Mouse (Mus musculus) inflammation-experienced regulatory T-cells, adult 6 months (primary cell): ENCODE results near the gene Mtap. TPM values are rescaled to one million over a fixed set of nuclear protein-coding genes. Genes with fewer than 3 reads are reported as not detected.

Experiments used
- ATAC-seq: one replicate; pipeline ENCODE4 v1.8.0; 2017
- polyA plus RNA-seq, 3 experiments: library from polyadenylated mRNA; unstranded; fragments of 100-300 nt; shearing (Covaris generic); gene quantifications; one replicate each; pipeline ENCODE4 v1.2.1; 2017

Gene Mtap
- polyA plus RNA-seq, 3 experiments from 2014 or later = 39.3 to 44.2 (median 39.8) TPM

DNA sequence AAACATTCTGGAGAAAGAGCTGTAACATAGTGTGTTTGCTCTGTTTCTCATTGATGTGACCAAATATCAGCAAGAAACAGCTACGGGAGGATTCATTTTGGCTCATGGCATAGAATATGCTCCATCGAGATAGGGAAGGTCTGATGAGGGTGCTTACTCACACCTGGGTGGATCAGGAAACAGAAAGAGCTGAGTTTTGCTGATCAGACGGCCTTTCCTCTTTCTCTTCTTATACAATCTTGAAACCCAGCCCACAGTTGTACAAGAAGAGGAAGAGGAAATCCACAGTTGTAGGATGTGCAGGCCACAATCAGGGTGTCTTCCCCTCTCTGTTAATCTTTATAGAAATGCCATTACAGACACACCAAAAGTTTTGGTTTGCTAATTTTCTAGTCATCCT lies 75.3 kb downstream of the Mtap start:
- no peak for ATAC-seq

Other genes starting within 250 kb of the Mtap start
- 1 to 10 TPM in 1 of 3 experiments, not detected in 2; 3.8 TPM for gene Cdkn2a, start 157.5 kb downstream of the Mtap start, polyA plus RNA-seq
- 1 to 10 TPM in 2 of 3 experiments, under 1 TPM in 1; 0.56 to 6.6 (median 1.3) TPM for gene Cdkn2b, start 173.9 kb downstream of the Mtap start, polyA plus RNA-seq